Mouse (Mus musculus): ENCODE results near the gene Lhfpl5.

Gene Lhfpl5

DNA sequence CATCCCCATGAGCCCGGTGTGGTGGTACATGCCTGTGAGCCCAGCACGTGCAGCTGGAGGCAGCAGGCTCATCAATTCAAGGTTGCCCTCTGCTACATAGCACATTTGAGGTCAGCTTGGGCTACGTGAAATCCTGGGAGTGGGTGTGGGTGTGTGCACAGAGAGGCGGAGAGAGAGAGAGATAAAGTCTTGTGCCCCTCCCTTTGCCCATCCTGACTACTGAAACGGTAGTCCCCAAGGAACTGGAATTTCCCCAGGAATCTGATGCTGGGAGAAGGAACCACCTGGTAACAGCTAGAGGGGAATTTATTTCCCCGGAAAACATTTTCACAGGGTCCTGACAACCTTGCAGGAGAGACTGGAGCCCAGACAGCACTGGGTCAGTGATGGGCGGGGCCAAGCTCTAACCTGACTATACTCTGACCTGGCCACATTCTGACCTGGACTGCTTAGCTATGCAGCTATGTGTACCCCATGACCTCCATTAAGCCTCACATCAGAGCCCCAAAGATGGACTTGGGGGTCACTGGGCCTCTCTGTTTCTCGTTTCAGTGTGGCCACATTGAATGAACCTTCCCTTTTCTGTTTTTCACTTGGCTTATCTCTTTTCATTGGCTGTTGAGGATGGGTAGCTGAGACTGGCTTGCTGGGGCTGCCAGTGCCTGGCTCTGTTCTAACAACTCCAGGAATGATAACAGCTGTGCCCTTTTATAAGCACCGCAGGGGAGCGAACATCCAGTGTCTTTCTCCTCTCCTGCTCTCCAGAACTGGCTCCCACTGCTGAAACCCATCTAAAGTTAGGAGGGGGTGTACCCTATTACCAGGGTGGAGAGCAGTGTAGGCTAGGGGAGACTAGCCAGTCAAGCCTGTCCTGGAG, 53.0 kb downstream of the Lhfpl5 start:
- DNase-seq (ENCODE audit: low spot score), result no peak

GRCm38 (mm10) chr17:28629125-28629524, 53.7 kb downstream of the Lhfpl5 start:
- DNase-seq (ENCODE audit: low spot score), result no peak

All from testis, postnatal 14 days (tissue).